ENCODE assay signal across 24 mouse cellular contexts in the genomic region with DNA sequence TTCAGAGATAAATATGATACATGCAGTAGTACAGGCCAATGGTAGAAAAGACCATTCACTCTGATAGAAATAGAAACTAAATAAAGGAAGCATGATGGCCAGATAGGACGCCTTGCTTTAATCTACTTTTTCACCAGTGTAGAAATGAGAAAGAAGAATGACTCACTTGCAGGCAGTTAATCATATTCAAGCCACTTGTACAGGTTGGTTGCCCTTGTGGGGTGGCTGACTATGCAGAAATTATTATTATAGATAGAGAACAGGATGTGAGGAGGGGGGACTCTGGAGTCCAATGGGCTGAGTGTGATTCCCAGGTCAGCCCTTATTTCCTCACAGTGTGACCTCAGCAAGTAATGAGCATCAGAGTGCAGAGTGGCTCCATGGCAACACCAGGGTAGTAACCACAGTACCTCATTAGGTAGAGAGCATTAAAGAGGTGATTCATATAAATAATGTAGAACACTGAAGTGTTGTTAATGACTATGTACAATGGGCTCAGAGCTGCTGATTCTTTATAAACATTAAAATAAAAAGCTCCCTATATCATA.
DNase-seq lines count a peak whose midpoint lies in the region; ATAC-seq and TF ChIP-seq lines count a peak whose summit lies in the region.
"Had no signal": no experiment of that assay in that cellular context is flagged by ENCODE, and none has a peak within 500 bp of the region (broad histone marks: within the 10 kb centered on the region; RNA-seq: fewer than 3 reads in every experiment).

No protein-coding gene starts in this region.

- H3K4me1 ChIP-seq in forebrain, embryonic 12.5 days = no peaks in the 10 kb centered on the region
- H3K4me1 ChIP-seq in forebrain, embryonic 16.5 days (replicated peaks; ENCODE audit: control insufficient read depth, insufficient read depth, low read length) = no peaks in the 10 kb centered on the region
- no peaks in the 10 kb centered on the region for H3K4me1 ChIP-seq in midbrain, postnatal 0 days (ENCODE audit: insufficient read depth, low read length)
- H3K4me1 ChIP-seq in midbrain, embryonic 13.5 days (replicated peaks) = no peaks in the 10 kb centered on the region
- H3K4me1 ChIP-seq in hindbrain, embryonic 15.5 days (replicated peaks) = no peaks in the 10 kb centered on the region
- no peaks in the 10 kb centered on the region for H3K4me1 ChIP-seq in neural tube, embryonic 15.5 days
- no peaks in the 10 kb centered on the region for H3K4me1 ChIP-seq in lung, postnatal 0 days (ENCODE audit: insufficient read depth, low read depth, low read length)
- H3K4me1 ChIP-seq: embryonic facial prominence, embryonic 12.5 days; heart, embryonic 13.5 days; midbrain, embryonic 12.5 days; stomach, embryonic 15.5 days had no signal

- H3K27me3 ChIP-seq in forebrain, embryonic 12.5 days = no peaks in the 10 kb centered on the region
- H3K27me3 ChIP-seq in forebrain, embryonic 16.5 days (replicated peaks; ENCODE audit: control insufficient read depth, insufficient read depth, low read length) = no peaks in the 10 kb centered on the region
- H3K27me3 ChIP-seq in midbrain, postnatal 0 days (ENCODE audit: insufficient read depth, low read length) = no peaks in the 10 kb centered on the region
- no peaks in the 10 kb centered on the region for H3K27me3 ChIP-seq in midbrain, embryonic 13.5 days
- no peaks in the 10 kb centered on the region for H3K27me3 ChIP-seq in hindbrain, embryonic 15.5 days
- no peaks in the 10 kb centered on the region for H3K27me3 ChIP-seq in neural tube, embryonic 15.5 days (replicated peaks)
- H3K27me3 ChIP-seq in lung, postnatal 0 days (replicated peaks; ENCODE audit: insufficient read depth, low read length) = no peaks in the 10 kb centered on the region
- H3K27me3 ChIP-seq: embryonic facial prominence, embryonic 12.5 days; heart, embryonic 13.5 days; midbrain, embryonic 12.5 days; stomach, embryonic 15.5 days had no signal

- H3K4me2 ChIP-seq in forebrain, embryonic 12.5 days = no peak overlapping the region
- no peak overlapping the region for H3K4me2 ChIP-seq in forebrain, embryonic 16.5 days (ENCODE audit: low read length)
- H3K4me2 ChIP-seq in midbrain, postnatal 0 days (ENCODE audit: low read depth, low read length, poor library complexity, severe bottlenecking) = no peak overlapping the region
- H3K4me2 ChIP-seq in midbrain, embryonic 13.5 days (replicated peaks) = no peak overlapping the region
- H3K4me2 ChIP-seq in hindbrain, embryonic 15.5 days = no peak overlapping the region
- H3K4me2 ChIP-seq in neural tube, embryonic 15.5 days = no peak overlapping the region
- no peak overlapping the region for H3K4me2 ChIP-seq in lung, postnatal 0 days (replicated peaks; ENCODE audit: low read depth, low read length)
- H3K4me2 ChIP-seq: embryonic facial prominence, embryonic 12.5 days; heart, embryonic 13.5 days; midbrain, embryonic 12.5 days; stomach, embryonic 15.5 days had no signal

- no peaks in the 10 kb centered on the region for H3K9me3 ChIP-seq in forebrain, embryonic 12.5 days
- no peaks in the 10 kb centered on the region for H3K9me3 ChIP-seq in forebrain, embryonic 16.5 days (ENCODE audit: control insufficient read depth, low read length)
- H3K9me3 ChIP-seq in midbrain, postnatal 0 days (ENCODE audit: low read length) = no peaks in the 10 kb centered on the region
- no peaks in the 10 kb centered on the region for H3K9me3 ChIP-seq in midbrain, embryonic 13.5 days
- H3K9me3 ChIP-seq in hindbrain, embryonic 15.5 days = no peaks in the 10 kb centered on the region
- H3K9me3 ChIP-seq in neural tube, embryonic 15.5 days (replicated peaks) = no peaks in the 10 kb centered on the region
- no peaks in the 10 kb centered on the region for H3K9me3 ChIP-seq in lung, postnatal 0 days (ENCODE audit: low read length)
- H3K9me3 ChIP-seq: embryonic facial prominence, embryonic 12.5 days; heart, embryonic 13.5 days; midbrain, embryonic 12.5 days; stomach, embryonic 15.5 days had no signal

- WGBS in forebrain, embryonic 12.5 days = 69% methylated on average over 1 of the region's 1 CpGs
- whole genome bisulfite sequencing in forebrain, embryonic 16.5 days = 68% methylated on average over 1 of the region's 1 CpGs
- 76% methylated on average over 1 of the region's 1 CpGs for WGBS in midbrain, postnatal 0 days
- WGBS in midbrain, embryonic 13.5 days = 89% methylated on average over 1 of the region's 1 CpGs
- WGBS in hindbrain, embryonic 15.5 days = 86% methylated on average over 1 of the region's 1 CpGs
- 71% methylated on average over 1 of the region's 1 CpGs for WGBS in neural tube, embryonic 15.5 days
- WGBS in lung, postnatal 0 days = 79% methylated on average over 1 of the region's 1 CpGs

- no peak overlapping the region for H3K4me3 ChIP-seq in forebrain, embryonic 12.5 days (replicated peaks)
- no peak overlapping the region for H3K4me3 ChIP-seq in forebrain, embryonic 16.5 days (replicated peaks; ENCODE audit: low read length)
- H3K4me3 ChIP-seq in midbrain, postnatal 0 days (ENCODE audit: low read depth, low read length) = no peak overlapping the region
- H3K4me3 ChIP-seq in midbrain, embryonic 13.5 days (replicated peaks) = no peak overlapping the region
- no peak overlapping the region for H3K4me3 ChIP-seq in hindbrain, embryonic 15.5 days
- H3K4me3 ChIP-seq in neural tube, embryonic 15.5 days (replicated peaks) = no peak overlapping the region
- H3K4me3 ChIP-seq in lung, postnatal 0 days (ENCODE audit: low read depth, low read length) = no peak overlapping the region
- H3K4me3 ChIP-seq: embryonic facial prominence, embryonic 12.5 days; gastrocnemius, adult 2 months; heart, embryonic 13.5 days; midbrain, embryonic 12.5 days; myocyte; stomach, embryonic 15.5 days had no signal

- no peak overlapping the region for H3K9ac ChIP-seq in forebrain, embryonic 12.5 days
- no peak overlapping the region for H3K9ac ChIP-seq in forebrain, embryonic 16.5 days (replicated peaks; ENCODE audit: low read depth, low read length)
- no peak overlapping the region for H3K9ac ChIP-seq in midbrain, postnatal 0 days (replicated peaks; ENCODE audit: low read length, poor library complexity, severe bottlenecking)
- H3K9ac ChIP-seq in midbrain, embryonic 13.5 days (replicated peaks) = no peak overlapping the region
- no peak overlapping the region for H3K9ac ChIP-seq in hindbrain, embryonic 15.5 days
- H3K9ac ChIP-seq in neural tube, embryonic 15.5 days (replicated peaks) = no peak overlapping the region
- H3K9ac ChIP-seq in lung, postnatal 0 days (replicated peaks; ENCODE audit: low read depth) = no peak overlapping the region
- H3K9ac ChIP-seq: embryonic facial prominence, embryonic 12.5 days; heart, embryonic 13.5 days; midbrain, embryonic 12.5 days; stomach, embryonic 15.5 days had no signal

- no peak for TF ChIP-seq EP300 in lung, postnatal 0 days (IDR thresholded peaks at IDR 0.05)

- DNase-seq in midbrain, postnatal 0 days (ENCODE audit: low spot score) = peak; percentile 6
- no peak for DNase-seq in cerebellum, postnatal 36 days
- DNase-seq in lung, postnatal 0 days (ENCODE audit: low spot score) = no peak
- DNase-seq: cerebellum, postnatal 14 days; gastrocnemius, adult 2 months; heart, adult 11 months; heart, postnatal 36 days; kidney, adult 2 months; kidney, postnatal 14 days; layer of hippocampus, adult 9-11 months; liver; lung, adult 2 months; lung, postnatal 4 days; thymus, adult 2 months had no signal

- TF ChIP-seq CTCF in midbrain, postnatal 0 days (IDR thresholded peaks at IDR 0.05) = no peak
- TF ChIP-seq CTCF in lung, postnatal 0 days (IDR thresholded peaks at IDR 0.05) = no peak

- H3K27ac ChIP-seq in forebrain, embryonic 12.5 days = no peak overlapping the region
- no peak overlapping the region for H3K27ac ChIP-seq in forebrain, embryonic 16.5 days (ENCODE audit: low read length)
- H3K27ac ChIP-seq in midbrain, postnatal 0 days (ENCODE audit: low read depth, low read length) = no peak overlapping the region
- no peak overlapping the region for H3K27ac ChIP-seq in midbrain, embryonic 13.5 days
- no peak overlapping the region for H3K27ac ChIP-seq in hindbrain, embryonic 15.5 days (replicated peaks)
- no peak overlapping the region for H3K27ac ChIP-seq in neural tube, embryonic 15.5 days (replicated peaks)
- H3K27ac ChIP-seq in lung, postnatal 0 days (ENCODE audit: low read length) = no peak overlapping the region
- H3K27ac ChIP-seq: embryonic facial prominence, embryonic 12.5 days; gastrocnemius, adult 2 months; heart, embryonic 13.5 days; midbrain, embryonic 12.5 days; stomach, embryonic 15.5 days had no signal

- ATAC-seq in forebrain, embryonic 12.5 days (ENCODE audit: low FRiP score) = peak; percentile 27; the same call in 1 of the 2 replicates
- ATAC-seq in forebrain, embryonic 16.5 days = no peak
- no peak for ATAC-seq in midbrain, postnatal 0 days (ENCODE audit: low FRiP score)
- ATAC-seq in midbrain, embryonic 13.5 days = no peak
- peak; percentile 45; the same call in 1 of the 2 replicates for ATAC-seq in hindbrain, embryonic 15.5 days (ENCODE audit: low FRiP score, low read depth)
- ATAC-seq in neural tube, embryonic 15.5 days (ENCODE audit: low FRiP score) = peak; percentile 81
- ATAC-seq in lung, postnatal 0 days = no peak

- H3K36me3 ChIP-seq in forebrain, embryonic 12.5 days (replicated peaks) = no peaks in the 10 kb centered on the region
- H3K36me3 ChIP-seq in forebrain, embryonic 16.5 days (ENCODE audit: control insufficient read depth, insufficient read depth) = no peaks in the 10 kb centered on the region
- H3K36me3 ChIP-seq in midbrain, postnatal 0 days (ENCODE audit: insufficient read depth, low read length) = no peaks in the 10 kb centered on the region
- no peaks in the 10 kb centered on the region for H3K36me3 ChIP-seq in midbrain, embryonic 13.5 days
- no peaks in the 10 kb centered on the region for H3K36me3 ChIP-seq in hindbrain, embryonic 15.5 days
- H3K36me3 ChIP-seq in neural tube, embryonic 15.5 days = no peaks in the 10 kb centered on the region
- no peaks in the 10 kb centered on the region for H3K36me3 ChIP-seq in lung, postnatal 0 days (ENCODE audit: insufficient read depth, low read length)
- H3K36me3 ChIP-seq: embryonic facial prominence, embryonic 12.5 days; heart, embryonic 13.5 days; midbrain, embryonic 12.5 days; stomach, embryonic 15.5 days had no signal

Comparison
In these comparisons a context has a peak if more than half of its experiments do, and no peak if none do; other contexts are left out.
1. ATAC-seq: peak in forebrain, embryonic 12.5 days (single experiment), hindbrain, embryonic 15.5 days (single experiment) and neural tube, embryonic 15.5 days (single experiment); none in forebrain, embryonic 16.5 days (single experiment), midbrain, postnatal 0 days (single experiment), midbrain, embryonic 13.5 days (single experiment) and lung, postnatal 0 days (single experiment).